Mouse (Mus musculus) myocyte (in vitro differentiated cells): ENCODE data around the gene Adgrv1. TPM values are rescaled to one million over a fixed set of nuclear protein-coding genes. Genes with fewer than 3 reads are reported as not detected.
"Not testable (repeated sequence)": the region's sequence is repeated elsewhere in the genome, so short reads cannot be mapped to it uniquely, and the experiment has no call there.

Experiments
- H3K27me3 ChIP-seq: one replicate; pipeline ENCODE4 v1.6.1; 2011; ENCODE audit not compliant: control insufficient read depth, insufficient read depth, insufficient read length
- H3K36me3 ChIP-seq: one replicate; pipeline ENCODE4 v1.6.1; 2011; ENCODE audit not compliant: control insufficient read depth, insufficient read depth
- H3K4me2 ChIP-seq: one replicate; pipeline ENCODE4 v1.6.1; 2011; ENCODE audit warnings: low read depth, control low read depth
- H3K4me3 ChIP-seq: one replicate; pipeline ENCODE4 v1.5.1; 2011; ENCODE audit warnings: mild to moderate bottlenecking, control low read depth, moderate library complexity
- H3K79me2 ChIP-seq: one replicate; pipeline ENCODE4 v1.6.1; 2011; ENCODE audit not compliant: control insufficient read depth, insufficient read depth
- H3ac ChIP-seq: one replicate; pipeline ENCODE4 v1.6.1; 2011; ENCODE audit not compliant: control insufficient read depth, insufficient read length
- CEBPB ChIP-seq: IDR thresholded peaks from 2 replicates; pipeline ENCODE4 v1.6.1; 2011; ENCODE audit warnings: mild to moderate bottlenecking, moderate library complexity; ENCODE audit not compliant: poor library complexity, insufficient read depth, severe bottlenecking
- E2F4 ChIP-seq: IDR thresholded peaks from one replicate; pipeline ENCODE4 v1.6.1; 2011; ENCODE audit warnings: mild to moderate bottlenecking, control low read depth, moderate library complexity; ENCODE audit not compliant: insufficient read depth
- MAX ChIP-seq: IDR thresholded peaks from one replicate; pipeline ENCODE4 v1.6.1; 2011; ENCODE audit warnings: low read depth, mild to moderate bottlenecking, control low read depth
- MYOD1 ChIP-seq, 3 experiments: IDR thresholded peaks; one replicate each; pipeline ENCODE4 v1.6.1; 2011; ENCODE audit warnings: control low read depth in 2 of 3, low read depth in 2 of 3, mild to moderate bottlenecking in 2 of 3, moderate library complexity in 1 of 3; ENCODE audit not compliant: insufficient read length in 2 of 3, control insufficient read depth in 1 of 3
- MYOG ChIP-seq, 3 experiments: IDR thresholded peaks; one replicate each; pipeline ENCODE4 v1.6.1; 2011; ENCODE audit warnings: control low read depth in 2 of 3, low read depth in 2 of 3, mild to moderate bottlenecking in 2 of 3; ENCODE audit not compliant: insufficient read length in 2 of 3, control insufficient read depth in 1 of 3, insufficient read depth in 1 of 3
- POLR2A ChIP-seq: IDR thresholded peaks from one replicate; pipeline ENCODE4 v1.6.1; 2011; ENCODE audit warnings: low read depth, mild to moderate bottlenecking, control low read depth, moderate library complexity; ENCODE audit not compliant: insufficient read length
- POLR2AphosphoS2 ChIP-seq: IDR thresholded peaks from one replicate; pipeline ENCODE4 v1.6.1; 2011; ENCODE audit warnings: low read depth, control low read depth; ENCODE audit not compliant: insufficient read length
- REST ChIP-seq: IDR thresholded peaks from one replicate; pipeline ENCODE4 v1.6.1; 2011; ENCODE audit warnings: mild to moderate bottlenecking, control low read depth, moderate library complexity; ENCODE audit not compliant: insufficient read depth, insufficient read length
- SRF ChIP-seq: IDR thresholded peaks from one replicate; pipeline ENCODE4 v1.6.1; 2011; ENCODE audit warnings: low read depth; ENCODE audit not compliant: control insufficient read depth, insufficient read length
- TCF12 ChIP-seq: IDR thresholded peaks from one replicate; pipeline ENCODE4 v1.6.1; 2011; ENCODE audit warnings: mild to moderate bottlenecking, control low read depth; ENCODE audit not compliant: poor library complexity, insufficient read depth, severe bottlenecking
- TCF3 ChIP-seq: IDR thresholded peaks from one replicate; pipeline ENCODE4 v1.6.1; 2011; ENCODE audit warnings: low read depth, control low read depth; ENCODE audit not compliant: insufficient read length
- USF1 ChIP-seq: IDR thresholded peaks from one replicate; pipeline ENCODE4 v1.6.1; 2011; ENCODE audit warnings: low read depth, mild to moderate bottlenecking, control low read depth, moderate library complexity
- polyA plus RNA-seq: library from polyadenylated mRNA; unstranded; fragments of >200 nt; fragmentation: generic; extraction: Trizol; gene quantifications from one replicate; pipeline ENCODE4 v1.2.1, GENCODE M21; 2012; ENCODE audit warnings: missing spikeins

Adgrv1 gene
- polyA plus RNA-seq, 1 experiment: 0.04 TPM

- Histone ChIP-seq H3K79me2 (no peaks in the 10 kb centered on the region), H3K36me3 (no peaks in the 10 kb centered on the region), H3K27me3 (no peaks in the 10 kb centered on the region), H3ac (no peak overlapping the region), H3K4me3 (no peak overlapping the region), H3K4me2 (no peak overlapping the region)
- no peak for TF ChIP-seq TCF12
- TF ChIP-seq MYOG (IDR thresholded peaks at IDR 0.05; ENCODE audit: control insufficient read depth in 1 of 3, insufficient read depth in 1 of 3, insufficient read length in 2 of 3, low read depth in 2 of 3): no peak
- TF ChIP-seq TCF3: no peak
Measured at GRCm38 (mm10) chr13:81278669-81279350, 354.1 kb downstream of the Adgrv1 start.

- Histone ChIP-seq H3K4me2 (no peak overlapping the region), H3K36me3 (no peaks in the 10 kb centered on the region), H3K27me3 (no peaks in the 10 kb centered on the region), H3K79me2 (no peaks in the 10 kb centered on the region), H3K4me3 (no peak overlapping the region), H3ac (no peak overlapping the region)
- TF ChIP-seq MAX (no peak), MYOD1 (IDR thresholded peaks at IDR 0.05; ENCODE audit: control insufficient read depth in 1 of 3, insufficient read length in 2 of 3, low read depth in 2 of 3) (peak in 1 of 3 experiments; percentile 43)
Measured at GRCm38 (mm10) chr13:81273837-81274236, 359.1 kb downstream of the Adgrv1 start.

- H3K4me3 ChIP-seq: no peak overlapping the region
- no peaks in the 10 kb centered on the region for H3K79me2 ChIP-seq
- H3ac ChIP-seq: no peak overlapping the region
- H3K36me3 ChIP-seq: no peaks in the 10 kb centered on the region
- no peak for TF ChIP-seq SRF
- TF ChIP-seq E2F4: no peak
- TF ChIP-seq MYOD1 (IDR thresholded peaks at IDR 0.05; ENCODE audit: control insufficient read depth in 1 of 3, insufficient read length in 2 of 3, low read depth in 2 of 3): no peak
- no peak for TF ChIP-seq POLR2A
- no peaks in the 10 kb centered on the region for H3K27me3 ChIP-seq
- H3K4me2 ChIP-seq: no peak overlapping the region
Measured at GRCm38 (mm10) chr13:81270396-81270795, 362.6 kb downstream of the Adgrv1 start.

- Histone ChIP-seq H3K4me3 (no peak overlapping the region), H3K36me3 (no peaks in the 10 kb centered on the region), H3K27me3 (no peaks in the 10 kb centered on the region), H3K79me2 (no peaks in the 10 kb centered on the region), H3ac (no peak overlapping the region), H3K4me2 (no peak overlapping the region)
- TF ChIP-seq MAX: no peak
- TF ChIP-seq TCF3: no peak
- TF ChIP-seq TCF12: no peak
- TF ChIP-seq POLR2A: no peak
- TF ChIP-seq USF1: no peak
- TF ChIP-seq POLR2AphosphoS2: no peak
- no peak for TF ChIP-seq E2F4
- no peak for TF ChIP-seq SRF
- no peak for TF ChIP-seq REST
- TF ChIP-seq CEBPB: no peak
- no peak for TF ChIP-seq MYOG (IDR thresholded peaks at IDR 0.05; ENCODE audit: control insufficient read depth in 1 of 3, insufficient read depth in 1 of 3, insufficient read length in 2 of 3, low read depth in 2 of 3)
- TF ChIP-seq MYOD1 (IDR thresholded peaks at IDR 0.05; ENCODE audit: control insufficient read depth in 1 of 3, insufficient read length in 2 of 3, low read depth in 2 of 3): no peak
Measured at GRCm38 (mm10) chr13:81269056-81269455, 363.9 kb downstream of the Adgrv1 start.

GRCm38 (mm10) chr13:81267489-81267888, 365.5 kb downstream of the Adgrv1 start:
- H3K27me3 ChIP-seq, H3K4me3 ChIP-seq, H3K79me2 ChIP-seq, H3K4me2 ChIP-seq, H3K36me3 ChIP-seq, H3ac ChIP-seq: not testable (repeated sequence)

GRCm38 (mm10) chr13:81264465-81264864, 368.5 kb downstream of the Adgrv1 start:
- no peak for TF ChIP-seq MAX
- TF ChIP-seq E2F4: no peak
- TF ChIP-seq USF1: no peak
- no peak for TF ChIP-seq CEBPB
- no peak for TF ChIP-seq MYOG (IDR thresholded peaks at IDR 0.05; ENCODE audit: control insufficient read depth in 1 of 3, insufficient read depth in 1 of 3, insufficient read length in 2 of 3, low read depth in 2 of 3)
- no peak for TF ChIP-seq TCF3
- no peak for TF ChIP-seq POLR2AphosphoS2
- no peak for TF ChIP-seq SRF
- TF ChIP-seq REST: no peak
- no peak for TF ChIP-seq TCF12
- no peak for TF ChIP-seq POLR2A
- TF ChIP-seq MYOD1 (IDR thresholded peaks at IDR 0.05; ENCODE audit: control insufficient read depth in 1 of 3, insufficient read length in 2 of 3, low read depth in 2 of 3): no peak
- Histone ChIP-seq H3K4me2 (no peak overlapping the region), H3ac (no peak overlapping the region), H3K36me3 (no peaks in the 10 kb centered on the region), H3K79me2 (no peaks in the 10 kb centered on the region), H3K4me3 (no peak overlapping the region), H3K27me3 (no peaks in the 10 kb centered on the region)
